Mouse (Mus musculus) frontal cortex, postnatal 25 days (tissue): ENCODE results near the gene Mxd4.

Experiments
- DNase-seq, 2 experiments: peaks; one replicate each; pipeline ENCODE4 v3.0.0; 2022; ENCODE audit warnings: low spot score in 2 of 2

Gene Mxd4

GRCm38 (mm10) chr5:34187601-34188316, at the start of gene Mxd4:
Gene Mxd4 (minus strand): TSS chr5:34187720.
- peak; percentile 96 to 99 for DNase-seq

GRCm38 (mm10) chr5:34235898-34236420, 48.4 kb upstream of the Mxd4 start:
- DNase-seq: no peak

DNA sequence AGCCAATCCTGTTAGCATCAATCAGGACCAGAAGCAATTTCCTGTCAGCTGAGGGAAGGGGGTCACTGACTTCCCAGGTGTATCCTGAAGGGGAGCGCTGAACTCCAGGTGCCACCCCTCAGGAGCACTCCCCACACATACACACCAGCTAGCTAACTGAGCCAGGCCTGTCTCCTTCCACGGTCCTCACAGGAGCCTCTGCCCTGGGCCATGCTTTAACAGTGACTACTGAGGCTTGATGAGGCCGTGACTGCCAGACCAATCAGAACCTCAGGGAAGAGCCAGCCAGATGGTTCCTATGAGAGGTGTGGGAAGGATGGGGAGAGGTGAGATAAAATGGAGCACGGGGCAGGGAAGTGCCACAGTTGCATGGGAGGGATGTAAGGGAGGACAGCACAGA, 47.5 kb upstream of the Mxd4 start:
- no peak for DNase-seq

- no peak for DNase-seq
Observed at GRCm38 (mm10) chr5:34233221-34233515, 45.6 kb upstream of the Mxd4 start.

DNA sequence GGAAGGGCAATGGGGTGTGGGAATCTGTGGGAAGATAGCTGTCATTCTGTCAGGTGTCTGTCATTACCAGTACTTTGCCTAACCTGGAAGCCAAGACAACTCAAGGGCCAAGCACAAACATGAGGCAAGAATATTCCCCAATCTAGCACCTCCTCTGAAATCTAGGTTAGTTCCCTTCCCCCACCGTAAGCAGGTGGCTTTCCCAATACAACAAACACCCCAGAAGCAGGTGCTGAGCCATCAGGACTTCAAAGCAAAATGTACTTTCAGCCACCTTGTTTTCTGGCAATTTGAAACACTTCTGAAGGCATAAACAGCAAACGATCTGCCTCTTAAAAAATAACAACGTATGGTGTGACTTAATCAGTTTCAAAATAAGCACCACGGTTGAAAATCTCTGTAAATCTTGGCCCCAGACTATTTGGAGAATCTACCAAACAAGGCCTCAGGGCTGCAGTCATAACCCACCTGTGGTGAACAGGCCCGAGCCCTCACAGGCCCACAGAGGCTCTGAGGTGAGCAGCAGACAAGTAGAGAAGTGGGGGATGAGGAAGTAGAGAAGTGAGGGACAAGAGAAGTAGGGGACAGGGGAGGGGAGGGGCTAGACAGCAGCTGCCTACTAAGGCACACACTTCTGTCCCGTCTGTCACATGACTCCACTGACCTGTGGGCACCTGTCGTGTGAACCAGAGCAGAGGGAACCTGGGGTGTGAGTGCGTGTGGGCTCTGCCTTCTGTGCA, 45.1 kb upstream of the Mxd4 start:
- no peak for DNase-seq

- DNase-seq: no peak
Observed at GRCm38 (mm10) chr5:34231901-34232300, 44.4 kb upstream of the Mxd4 start.

DNA sequence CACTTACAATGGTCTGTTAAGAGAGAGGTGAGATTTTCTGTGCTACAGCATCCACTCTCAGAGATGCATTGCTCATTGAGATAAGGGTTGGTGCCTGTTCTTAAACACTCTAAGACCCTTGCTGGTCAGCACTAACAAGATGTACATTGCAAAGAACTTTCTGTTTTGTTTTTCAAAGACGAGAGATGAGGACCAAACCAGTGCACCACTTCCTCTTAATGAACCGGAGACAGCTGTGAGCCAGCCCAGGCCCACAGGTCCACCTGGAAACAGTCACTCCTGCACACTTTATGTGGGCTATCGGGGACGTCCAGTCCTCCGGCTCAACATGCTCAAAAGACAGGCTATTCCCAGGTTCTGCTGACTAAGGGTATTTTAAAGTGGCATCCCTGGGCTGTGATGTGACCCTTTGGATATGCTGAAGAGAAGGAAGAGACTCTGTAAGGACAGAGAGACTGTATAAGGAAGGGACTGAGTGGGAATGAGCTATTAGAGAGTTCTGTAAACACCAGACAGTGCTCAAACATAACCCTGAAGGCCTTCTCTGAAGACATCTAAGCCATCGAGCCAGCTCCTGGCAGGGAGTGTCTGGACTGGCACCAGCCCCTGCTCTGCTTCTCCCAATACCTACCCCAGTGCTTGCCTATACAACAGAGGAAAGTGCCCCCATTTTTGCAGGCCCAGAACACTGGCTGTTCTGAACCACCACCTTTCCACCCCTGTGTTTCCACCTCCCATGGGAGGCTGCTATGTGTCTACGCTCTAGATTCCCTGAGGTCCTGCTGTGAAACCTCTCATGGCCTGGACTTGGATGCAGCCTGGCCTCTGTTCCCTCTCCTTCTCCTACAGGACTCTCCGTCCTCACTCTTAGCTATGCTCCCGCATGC, 43.3 kb upstream of the Mxd4 start:
- no peak for DNase-seq

- no peak for DNase-seq
Observed at GRCm38 (mm10) chr5:34229503-34229902, 42.0 kb upstream of the Mxd4 start.

DNA sequence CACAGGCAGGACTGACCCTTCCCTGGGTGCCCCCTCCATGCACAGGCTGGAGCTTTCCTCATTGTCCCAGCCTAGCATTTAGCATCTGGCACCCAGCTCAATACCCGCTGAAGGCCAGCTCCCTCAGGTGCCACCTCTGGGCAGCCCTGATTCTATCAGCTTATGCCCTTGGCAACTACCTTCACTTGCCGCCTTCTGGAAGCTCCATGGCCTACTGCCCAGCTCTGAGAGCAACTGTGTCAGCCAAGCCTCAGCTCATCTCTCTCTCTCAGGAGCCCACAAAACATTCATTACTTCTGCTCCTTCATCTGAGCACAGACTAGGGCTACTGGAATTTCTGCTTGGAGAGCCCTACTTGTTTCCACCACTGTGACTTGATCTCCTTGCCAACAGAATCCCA, 38.0 kb upstream of the Mxd4 start:
- DNase-seq: no peak

DNA sequence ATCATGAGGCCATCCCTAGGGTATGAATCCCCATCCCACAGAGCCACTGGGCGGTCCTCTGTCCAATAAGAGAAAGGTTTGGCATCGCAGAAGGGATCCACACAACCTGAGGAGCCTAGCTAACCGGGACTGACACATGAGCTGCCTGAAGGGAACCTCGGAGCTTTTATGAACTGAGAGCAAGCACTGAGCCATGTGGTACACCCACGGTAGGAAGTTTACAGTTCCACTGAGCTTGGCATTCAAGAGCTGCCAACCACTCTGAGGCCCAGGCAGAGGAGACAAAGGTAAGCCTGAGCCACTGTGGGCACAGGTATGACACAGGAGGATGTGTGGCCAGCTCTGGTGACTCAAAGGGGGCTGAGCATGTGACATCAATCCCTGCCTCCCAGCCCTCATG, 37.0 kb upstream of the Mxd4 start:
- no peak for DNase-seq

DNA sequence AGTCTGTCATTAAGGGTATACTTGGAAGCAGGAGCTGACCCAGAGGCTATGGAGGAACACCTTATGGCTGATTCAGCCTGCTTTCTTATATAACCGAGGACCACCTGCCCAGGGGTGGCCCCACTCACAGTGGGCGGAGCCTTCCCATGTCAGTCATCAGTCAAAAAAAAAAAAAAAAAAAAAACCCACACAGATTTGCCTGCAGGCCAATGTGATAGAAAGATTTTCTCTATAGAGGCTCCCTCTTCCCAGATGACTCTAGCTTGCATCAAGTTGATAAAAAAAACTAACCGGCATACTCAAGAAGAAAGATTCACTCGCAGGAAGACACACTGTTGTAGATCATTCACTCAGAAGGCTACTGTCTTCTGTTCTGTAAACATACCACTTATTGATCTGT, 32.5 kb upstream of the Mxd4 start:
- no peak for DNase-seq

GRCm38 (mm10) chr5:34218672-34219071, 31.2 kb upstream of the Mxd4 start:
- no peak for DNase-seq

DNA sequence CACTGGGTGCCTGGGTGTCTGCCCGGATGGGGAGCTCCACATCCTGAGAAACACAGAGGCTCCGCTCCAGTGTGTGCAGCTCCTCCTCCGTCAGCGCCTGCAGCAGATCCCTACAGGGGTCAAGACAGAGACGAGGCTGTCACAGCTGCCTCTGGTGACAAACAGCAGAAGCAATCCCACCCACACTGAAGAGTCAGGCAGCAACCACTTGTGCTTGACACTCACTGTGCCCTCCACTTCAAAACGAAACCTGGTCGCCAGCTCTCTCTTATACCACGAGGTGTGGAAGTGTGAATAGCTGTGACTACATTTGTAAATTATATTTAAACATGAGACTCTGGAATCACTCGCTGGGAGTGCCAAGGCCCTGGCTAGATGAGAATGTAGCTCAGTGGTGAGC, 30.2 kb upstream of the Mxd4 start:
- DNase-seq: no peak

DNA sequence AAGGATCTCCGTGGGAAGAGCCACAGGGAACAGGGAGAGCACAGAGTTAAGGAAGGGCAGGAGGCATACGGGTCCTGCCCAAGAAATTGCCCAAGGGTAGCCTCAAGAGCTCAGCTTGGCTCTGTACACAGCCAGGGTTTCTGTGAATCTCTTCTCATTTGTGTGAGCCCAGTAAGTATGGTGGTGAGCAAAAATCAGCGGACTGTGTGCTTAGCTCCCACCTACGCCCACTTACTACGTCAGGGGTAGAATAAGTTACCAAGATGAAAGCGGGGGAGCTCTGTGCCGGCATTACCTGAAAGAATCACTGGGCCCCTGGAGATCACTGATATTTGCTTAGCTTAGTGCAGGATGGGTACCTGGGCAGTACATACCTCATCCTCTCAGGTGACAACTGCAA, 28.5 kb upstream of the Mxd4 start:
- no peak for DNase-seq

GRCm38 (mm10) chr5:34213659-34214058, 26.1 kb upstream of the Mxd4 start:
- no peak for DNase-seq

GRCm38 (mm10) chr5:34210279-34210678, 22.8 kb upstream of the Mxd4 start:
- peak in 1 of 2 experiments; percentile 69 for DNase-seq

DNA sequence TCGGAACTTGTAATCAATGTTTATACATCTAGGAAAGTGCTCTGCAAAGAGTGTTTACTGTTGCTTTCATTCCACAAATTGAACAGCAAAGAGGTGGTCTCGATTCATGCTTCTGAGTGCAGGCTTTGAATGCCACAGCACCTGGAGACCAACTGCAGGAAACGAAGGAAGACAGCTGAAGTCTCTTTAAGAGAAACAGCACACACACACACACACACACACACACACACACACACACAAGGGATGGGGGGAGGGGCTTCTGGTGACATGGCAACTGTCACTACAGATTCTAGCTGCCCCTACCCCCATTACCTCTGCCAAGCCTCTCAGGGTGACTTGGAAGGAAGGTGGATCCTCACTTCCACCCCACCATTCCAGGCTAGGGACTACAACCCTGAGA, 20.0 kb upstream of the Mxd4 start:
- DNase-seq: no peak

DNA sequence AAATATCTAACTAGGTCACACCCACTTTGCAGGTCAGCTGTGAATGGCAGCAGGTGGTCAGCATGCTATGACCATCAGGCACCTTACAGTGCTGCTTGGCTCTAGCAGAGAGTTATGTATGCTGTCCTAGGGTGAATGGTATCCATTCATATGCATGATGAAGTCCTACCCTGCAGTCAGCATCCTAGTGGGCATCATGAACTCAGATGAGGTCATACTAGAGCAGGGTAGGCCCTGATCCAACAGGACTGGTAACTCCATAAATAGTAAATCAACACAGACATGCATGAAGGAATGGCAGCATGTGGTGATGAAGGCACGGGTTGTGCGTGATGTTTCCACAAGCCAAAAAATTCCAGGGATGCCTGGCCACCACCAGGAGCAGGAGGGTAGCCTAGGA, 18.3 kb upstream of the Mxd4 start:
- no peak for DNase-seq

GRCm38 (mm10) chr5:34204911-34205310, 17.4 kb upstream of the Mxd4 start:
- no peak for DNase-seq

DNA sequence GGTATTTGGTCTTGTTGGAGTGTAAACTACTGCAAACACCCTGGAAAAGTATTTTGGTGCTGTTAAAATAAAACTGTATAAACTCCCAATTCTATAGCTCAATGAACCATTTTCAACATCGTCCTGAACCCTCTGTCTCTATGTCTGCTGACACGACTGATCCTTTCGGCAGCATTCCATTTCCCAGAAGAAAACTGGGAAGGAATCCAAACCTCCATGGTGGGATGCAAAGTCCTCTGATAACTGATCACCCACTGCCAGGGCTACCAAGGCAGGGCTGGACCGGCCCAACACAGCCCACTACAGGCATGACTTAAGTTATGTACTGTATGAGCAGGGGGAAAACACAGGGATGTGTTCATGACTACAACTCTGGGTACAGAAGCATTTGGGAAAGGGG, 14.5 kb upstream of the Mxd4 start:
- DNase-seq: no peak

DNA sequence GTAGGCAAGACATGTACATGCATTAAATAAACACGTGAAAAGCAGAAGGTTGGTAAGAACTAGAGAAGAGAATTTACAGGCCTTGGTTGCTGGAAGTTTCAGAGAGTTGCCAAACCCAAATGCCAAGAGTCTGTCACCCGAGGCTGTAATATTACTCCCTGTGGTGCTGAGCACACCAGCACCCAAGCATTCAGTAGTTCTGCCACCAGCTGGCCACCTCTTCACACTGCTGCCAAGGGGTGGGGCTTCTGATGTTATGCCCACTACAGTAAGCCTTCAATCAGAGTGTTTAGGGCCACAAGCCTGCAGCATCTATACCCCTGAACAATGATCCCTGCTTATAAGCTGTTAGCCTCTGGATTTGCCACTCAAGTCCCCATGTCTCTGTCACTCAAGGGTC, 13.9 kb upstream of the Mxd4 start:
- DNase-seq: no peak

- no peak for DNase-seq
Observed at GRCm38 (mm10) chr5:34198615-34199014, 11.1 kb upstream of the Mxd4 start.
